Mouse (Mus musculus) forebrain, embryonic 14.5 days (tissue): ENCODE results near the gene Tspyl4. TPM values are rescaled to one million over a fixed set of nuclear protein-coding genes. Genes with fewer than 3 reads are reported as not detected.
"Not testable (repeated sequence)": the region's sequence is repeated elsewhere in the genome, so short reads cannot be mapped to it uniquely, and the experiment has no call there.

Source experiments
- ATAC-seq: fragments of 200-750 bp; cut with Nextera tagmentation; 2 replicates; pipeline ENCODE4 v1.8.0; 2017; ENCODE audit warnings: mild to moderate bottlenecking, moderate library complexity
- DNase-seq: peaks from one replicate; pipeline ENCODE4 v3.0.0-alpha.2; 2015; ENCODE audit warnings: low spot score
- H3K27ac ChIP-seq: fragments of 300-500 bp; sonication (generic); 2 replicates; pipeline ENCODE4 v1.5.1; 2014; ENCODE audit warnings: low read depth, mild to moderate bottlenecking, control low read depth, low read length, moderate library complexity
- H3K27me3 ChIP-seq: fragments of 300-500 bp; sonication (generic); replicated peaks from 2 replicates; pipeline ENCODE4 v1.6.1; 2014; ENCODE audit warnings: low read length, control low read depth, mixed read lengths; ENCODE audit not compliant: control insufficient read depth, insufficient read depth
- H3K36me3 ChIP-seq: fragments of 300-500 bp; sonication (generic); 2 replicates; pipeline ENCODE4 v1.6.1; 2014; ENCODE audit warnings: low read length, control low read depth; ENCODE audit not compliant: control insufficient read depth, insufficient read depth
- H3K4me1 ChIP-seq: fragments of 300-500 bp; sonication (generic); 2 replicates; pipeline ENCODE4 v1.6.1; 2014; ENCODE audit warnings: antibody characterized with exemption, low read length, control low read depth; ENCODE audit not compliant: control insufficient read depth, insufficient read depth
- H3K4me2 ChIP-seq: fragments of 300-500 bp; sonication (generic); 2 replicates; pipeline ENCODE4 v1.6.1; 2014; ENCODE audit warnings: mild to moderate bottlenecking, control low read depth, low read length
- H3K4me3 ChIP-seq: fragments of 300-500 bp; sonication (generic); 2 replicates; pipeline ENCODE4 v1.5.1; 2014; ENCODE audit warnings: low read depth, low read length, control low read depth
- H3K9ac ChIP-seq: fragments of 300-500 bp; sonication (generic); 2 replicates; pipeline ENCODE4 v1.6.1; 2014; ENCODE audit warnings: mild to moderate bottlenecking, low read length, control low read depth, moderate library complexity
- H3K9me3 ChIP-seq: fragments of 300-500 bp; sonication (generic); replicated peaks from 2 replicates; pipeline ENCODE4 v1.6.1; 2016; ENCODE audit warnings: low read length, control low read depth, mixed read lengths; ENCODE audit not compliant: control insufficient read depth
- WGBS: fragments of 180-500 bp; shearing (Covaris S2); extraction: QIAGEN DNeasy Blood & Tissue Kit; methylation state at CpG from one replicate; pipeline ENCODE4 v1.1.7; 2014; 5-methylcytosine and 5-hydroxymethylcytosine counted together
- polyA plus RNA-seq: library from polyadenylated mRNA; unstranded; fragments of >200 nt; fragmentation: Nextera tagmentation; extraction: Ambion mirVana; gene quantifications from 2 replicates; pipeline ENCODE4 v1.2.1, GENCODE M21; 2014

The Tspyl4 gene
- 88.2 and 103 TPM in 2 replicates for polyA plus RNA-seq

DNA sequence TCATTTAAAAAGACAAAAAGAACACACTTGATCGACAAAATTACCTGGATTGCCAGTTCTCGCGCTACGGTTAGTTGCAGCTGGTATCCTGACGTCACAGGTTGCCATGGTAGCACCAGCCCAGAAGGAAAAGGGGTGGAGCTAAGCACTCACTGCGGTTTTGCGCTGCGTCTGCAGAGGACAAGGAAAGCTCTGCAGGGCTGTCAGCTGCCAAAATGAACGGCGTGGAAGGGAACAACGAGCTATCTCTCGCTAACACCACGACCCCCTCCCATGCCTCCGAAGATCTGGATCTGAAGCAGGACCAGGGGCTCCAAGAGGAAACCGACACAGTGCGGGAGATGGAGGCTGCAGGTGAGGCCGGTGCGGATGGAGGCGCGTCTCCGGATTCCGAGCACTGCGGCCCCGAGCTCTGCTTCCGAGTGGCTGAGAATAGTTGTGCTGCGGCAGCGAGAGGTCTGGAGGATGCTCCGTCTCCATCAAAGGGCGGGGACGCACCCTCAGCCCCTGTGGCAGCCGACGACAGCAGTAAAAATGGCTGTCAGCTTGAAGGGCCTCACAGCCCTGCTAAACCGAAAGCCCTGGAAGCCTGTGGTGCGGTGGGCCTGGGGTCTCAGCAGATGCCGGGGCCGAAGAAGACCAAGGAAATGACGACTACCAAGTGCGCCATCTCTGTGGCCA lies at the start of gene Tspyl4:
Gene Tspyl4, plus strand, starts transcription at position 144 of the 681 bp plus-strand sequence.
- H3K36me3 ChIP-seq = 0 out of 2 replicates have a peak, but pooled peaks cover under 1% of the 10 kb centered on the region
- DNase-seq (peak; percentile 99), ATAC-seq (peak; percentile 98)
- WGBS = under 1% methylated on average over 38 of the region's 38 CpGs
- H3K4me1 ChIP-seq = peaks cover 14% of the 10 kb centered on the region
- H3K27me3 ChIP-seq = no peaks in the 10 kb centered on the region
- peak within 1 kb of the TSS; percentile 82 for H3K4me2 ChIP-seq
- no peaks in the 10 kb centered on the region for H3K9me3 ChIP-seq
- peak within 1 kb of the TSS; percentile 69 for H3K4me3 ChIP-seq
- peak within 1 kb of the TSS; percentile 99 for H3K27ac ChIP-seq
- peak within 1 kb of the TSS; percentile 95 for H3K9ac ChIP-seq

GRCm38 (mm10) chr10:34247757-34248156 lies 49.5 kb upstream of the Tspyl4 start:
- Histone ChIP-seq H3K27me3 (no peaks in the 10 kb centered on the region), H3K36me3 (no peaks in the 10 kb centered on the region), H3K27ac (no peak overlapping the region), H3K4me1 (no peaks in the 10 kb centered on the region), H3K4me2 (no peak overlapping the region), H3K9ac (no peak overlapping the region), H3K9me3 (no peaks in the 10 kb centered on the region), H3K4me3 (no peak overlapping the region)
- DNase-seq (peak; percentile 30), ATAC-seq (no peak)
- 55% methylated on average over 3 of the region's 3 CpGs for WGBS

DNA sequence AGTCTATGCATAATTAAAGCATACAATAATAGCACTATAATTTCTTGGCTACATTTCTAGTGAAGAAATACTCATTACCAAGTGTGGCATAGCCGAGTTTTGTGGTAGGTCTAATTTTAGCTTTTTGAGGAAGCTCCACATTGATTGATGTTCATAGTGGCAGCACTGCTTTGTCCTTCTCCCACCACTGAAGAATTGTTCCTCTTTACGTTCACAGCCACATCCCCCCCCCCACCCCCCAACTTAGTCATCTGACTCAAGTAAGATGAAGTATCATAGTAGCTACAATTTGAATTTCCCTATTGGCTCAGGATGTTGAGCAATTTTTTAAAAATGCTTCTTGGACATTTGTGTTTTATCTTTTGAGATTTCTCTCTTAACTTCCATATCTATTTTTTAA lies 47.6 kb upstream of the Tspyl4 start:
- Histone ChIP-seq H3K36me3 (no peaks in the 10 kb centered on the region), H3K27me3 (no peaks in the 10 kb centered on the region), H3K4me1 (no peaks in the 10 kb centered on the region), H3K9me3 (no peaks in the 10 kb centered on the region), H3K9ac (no peak overlapping the region), H3K4me2 (no peak overlapping the region), H3K4me3 (no peak overlapping the region), H3K27ac (no peak overlapping the region)
- 66% methylated on average over 2 of the region's 2 CpGs for WGBS
- DNase-seq = no peak
- ATAC-seq = no peak

- not testable (repeated sequence) for H3K27me3 ChIP-seq, H3K4me3 ChIP-seq, DNase-seq, H3K9me3 ChIP-seq, H3K9ac ChIP-seq, H3K27ac ChIP-seq, H3K4me1 ChIP-seq, H3K36me3 ChIP-seq, ATAC-seq, H3K4me2 ChIP-seq
- 88% methylated on average over 9 of the region's 9 CpGs for WGBS
Measured at GRCm38 (mm10) chr10:34252833-34253232, 44.4 kb upstream of the Tspyl4 start.

- DNase-seq (no peak), ATAC-seq (no peak)
- Histone ChIP-seq H3K27ac (no peak overlapping the region), H3K36me3 (no peaks in the 10 kb centered on the region), H3K9ac (no peak overlapping the region), H3K27me3 (no peaks in the 10 kb centered on the region), H3K9me3 (no peaks in the 10 kb centered on the region), H3K4me1 (no peaks in the 10 kb centered on the region), H3K4me3 (no peak overlapping the region), H3K4me2 (no peak overlapping the region)
- WGBS = 91% methylated on average over 4 of the region's 4 CpGs
Measured at GRCm38 (mm10) chr10:34265106-34265505, 32.1 kb upstream of the Tspyl4 start.

DNA sequence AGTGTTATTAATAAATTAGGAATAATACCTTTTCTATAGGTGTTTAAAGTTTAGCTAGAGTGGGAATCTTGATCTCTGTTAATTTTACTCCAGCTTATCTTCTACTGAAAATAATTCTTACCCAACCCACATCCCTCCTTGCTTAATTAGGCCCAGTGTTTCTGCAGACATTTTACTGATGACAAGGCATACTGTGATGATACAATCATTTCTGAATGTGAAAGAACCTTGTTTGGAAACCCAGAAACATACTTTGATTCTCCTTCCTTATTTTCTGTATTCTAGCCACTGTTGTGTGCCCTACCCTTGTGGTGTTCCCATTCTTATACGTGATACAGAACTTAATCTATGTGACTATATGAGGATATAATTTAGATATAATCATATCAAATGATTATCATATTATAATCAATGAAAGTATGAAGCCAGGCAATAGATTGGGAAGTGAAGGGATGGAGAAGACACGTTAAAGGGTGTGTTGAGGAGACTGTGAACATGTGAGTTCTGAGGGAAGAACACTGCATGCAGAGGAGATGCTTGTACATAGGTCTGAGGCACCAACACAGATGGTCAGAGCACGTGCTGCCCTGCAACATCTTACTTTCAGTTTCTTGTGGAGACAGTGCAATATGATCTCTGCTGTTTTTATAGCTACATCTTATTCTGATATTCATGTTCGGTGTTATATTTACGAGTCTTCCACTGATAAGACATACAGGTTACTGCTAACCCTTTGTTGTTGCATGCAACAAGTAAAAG lies 29.8 kb upstream of the Tspyl4 start:
- Histone ChIP-seq H3K4me1 (0 out of 2 replicates have a peak, but pooled peaks cover 3% of the 10 kb centered on the region), H3K9ac (no peak overlapping the region), H3K27ac (no peak overlapping the region), H3K27me3 (no peaks in the 10 kb centered on the region), H3K9me3 (no peaks in the 10 kb centered on the region), H3K36me3 (no peaks in the 10 kb centered on the region), H3K4me2 (no peak overlapping the region), H3K4me3 (no peak overlapping the region)
- no peak for ATAC-seq
- WGBS = 77% methylated on average over 5 of the region's 5 CpGs
- no peak for DNase-seq

GRCm38 (mm10) chr10:34271681-34272080 lies 25.6 kb upstream of the Tspyl4 start:
- DNase-seq (peak; percentile 79), ATAC-seq (peak; percentile 61; the same call in 1 of the 2 replicates)
- Histone ChIP-seq H3K9ac (no peak overlapping the region), H3K4me1 (0 out of 2 replicates have a peak, but pooled peaks cover 3% of the 10 kb centered on the region), H3K4me2 (no peak overlapping the region), H3K9me3 (no peaks in the 10 kb centered on the region), H3K4me3 (no peak overlapping the region), H3K27me3 (no peaks in the 10 kb centered on the region), H3K36me3 (no peaks in the 10 kb centered on the region), H3K27ac (no peak overlapping the region)
- 41% methylated on average over 7 of the region's 7 CpGs for WGBS

GRCm38 (mm10) chr10:34280591-34281175 lies 16.6 kb upstream of the Tspyl4 start:
- DNase-seq (peak; percentile 92), ATAC-seq (peak; percentile 19)
- H3K4me3 ChIP-seq = peak overlapping the region; percentile 94; the same call in 1 of the 2 replicates
- peak overlapping the region; percentile 86 for H3K4me2 ChIP-seq
- no peaks in the 10 kb centered on the region for H3K36me3 ChIP-seq
- no peak overlapping the region for H3K9ac ChIP-seq
- no peaks in the 10 kb centered on the region for H3K9me3 ChIP-seq
- H3K4me1 ChIP-seq = peaks cover 17% of the 10 kb centered on the region
- H3K27me3 ChIP-seq = no peaks in the 10 kb centered on the region
- WGBS = 28% methylated on average over 13 of the region's 13 CpGs
- no peak overlapping the region for H3K27ac ChIP-seq
